Mouse (Mus musculus): ENCODE measurements around the gene Hectd3. TPM values are rescaled to one million over a fixed set of nuclear protein-coding genes. Genes with fewer than 3 reads are reported as not detected.

Gene Hectd3
- total and polyA plus RNA-seq, 3 experiments = 6.6 to 8.6 (median 7.8) TPM

- peak; percentile 33 for DNase-seq (ENCODE audit: extremely low read depth)
- Histone ChIP-seq H3K27me3 (replicated peaks) (no peaks in the 10 kb centered on the region), H3K9me3 (replicated peaks; ENCODE audit: low read length) (no peaks in the 10 kb centered on the region), H3K4me2 (ENCODE audit: insufficient read depth, low read depth, poor library complexity, severe bottlenecking) (no peak overlapping the region), H3K36me3 (replicated peaks in 1 of 2; ENCODE audit: control insufficient read depth in 1 of 2, insufficient read depth in 1 of 2, low read length in 1 of 2) (peaks cover 22 to 78% of the 10 kb centered on the region in 2 experiments), H3K27ac (ENCODE audit: insufficient read depth, low read depth) (no peak overlapping the region), H3K79me2 (replicated peaks; ENCODE audit: control insufficient read depth, extremely low read depth, insufficient read depth, poor library complexity, severe bottlenecking) (peaks cover 5% of the 10 kb centered on the region; the same call in 1 of the 2 replicates), H3K9ac (ENCODE audit: insufficient read depth, low read depth) (no peak overlapping the region), H3K4me3 (replicated peaks in 1 of 3; ENCODE audit: low read depth in 2 of 3, low read length in 2 of 3, poor library complexity in 1 of 3) (no peak overlapping the region), H3K4me1 (ENCODE audit: control insufficient read depth in 1 of 2, insufficient read depth in 2 of 2) (no peaks in the 10 kb centered on the region)
- dilution Hi-C loops (cut with MboI; ENCODE audit: extremely low pct_ligation_motif_present, extremely low pct_unique_long_range_greater_than_20kb, low sequenced_read_pairs) = no loop called here
- TF ChIP-seq CTCF (conservative IDR thresholded peaks at IDR 0.05 in 1 of 2, IDR thresholded peaks at IDR 0.05 in 1 of 2; ENCODE audit: low read depth in 2 of 2, low read length in 2 of 2) (peak in 1 of 2 experiments; percentile 61; a peak in 2 of 4 replicates), NRF1 (IDR thresholded peaks at IDR 0.05; ENCODE audit: low read depth, low read length) (no peak), RAD21 (IDR thresholded peaks at IDR 0.05; ENCODE audit: low read depth, low read length) (peak; percentile 44)
- in situ Hi-C loops (cut with MboI; ENCODE audit: low pct_ligation_motif_present, low pct_unique_long_range_greater_than_20kb, low sequenced_read_pairs) = no loop called here
These were observed 36.0 kb downstream of the Hectd3 start for GRCm38 (mm10) chr4:117031105-117031504.

- no peak overlapping the region for H3K4me2 ChIP-seq (ENCODE audit: insufficient read depth, low read depth, poor library complexity, severe bottlenecking)
- in situ Hi-C loops (cut with MboI; ENCODE audit: low pct_ligation_motif_present, low pct_unique_long_range_greater_than_20kb, low sequenced_read_pairs) = no loop called here
- dilution Hi-C loops (cut with MboI; ENCODE audit: extremely low pct_ligation_motif_present, extremely low pct_unique_long_range_greater_than_20kb, low sequenced_read_pairs) = no loop called here
- H3K27ac ChIP-seq (ENCODE audit: insufficient read depth, low read depth) = no peak overlapping the region
- H3K4me3 ChIP-seq (replicated peaks in 1 of 3; ENCODE audit: low read depth in 2 of 3, low read length in 2 of 3, poor library complexity in 1 of 3) = no peak overlapping the region
- H3K27me3 ChIP-seq (replicated peaks) = no peaks in the 10 kb centered on the region
- 0 out of 4 replicates have a peak, but pooled peaks cover 0 to 2% of the 10 kb centered on the region in 2 experiments for H3K4me1 ChIP-seq (ENCODE audit: control insufficient read depth in 1 of 2, insufficient read depth in 2 of 2)
- peaks cover 3% of the 10 kb centered on the region for H3K79me2 ChIP-seq (replicated peaks; ENCODE audit: control insufficient read depth, extremely low read depth, insufficient read depth, poor library complexity, severe bottlenecking)
- no peaks in the 10 kb centered on the region for H3K9me3 ChIP-seq (replicated peaks; ENCODE audit: low read length)
- no peak for DNase-seq (ENCODE audit: extremely low read depth)
- no peak overlapping the region for H3K9ac ChIP-seq (ENCODE audit: insufficient read depth, low read depth)
- H3K36me3 ChIP-seq (replicated peaks in 1 of 2; ENCODE audit: control insufficient read depth in 1 of 2, insufficient read depth in 1 of 2, low read length in 1 of 2) = peaks cover 19 to 78% of the 10 kb centered on the region in 2 experiments
- TF ChIP-seq POLR2A (IDR thresholded peaks at IDR 0.05; ENCODE audit: low read depth, low read length) (no peak), SMC3 (IDR thresholded peaks at IDR 0.05; ENCODE audit: low read depth, low read length) (no peak), TBP (conservative IDR thresholded peaks at IDR 0.05; ENCODE audit: low read depth, low read length) (no peak), MXI1 (IDR thresholded peaks at IDR 0.05; ENCODE audit: low read depth, low read length) (no peak)
These were observed 45.0 kb downstream of the Hectd3 start for GRCm38 (mm10) chr4:117039925-117040687.

- Histone ChIP-seq H3K4me1 (ENCODE audit: control insufficient read depth in 1 of 2, insufficient read depth in 2 of 2) (0 out of 4 replicates have a peak, but pooled peaks cover 0 to 2% of the 10 kb centered on the region in 2 experiments), H3K9ac (ENCODE audit: insufficient read depth, low read depth) (no peak overlapping the region), H3K79me2 (replicated peaks; ENCODE audit: control insufficient read depth, extremely low read depth, insufficient read depth, poor library complexity, severe bottlenecking) (peaks cover 3% of the 10 kb centered on the region), H3K4me2 (ENCODE audit: insufficient read depth, low read depth, poor library complexity, severe bottlenecking) (no peak overlapping the region), H3K4me3 (replicated peaks in 1 of 3; ENCODE audit: low read depth in 2 of 3, low read length in 2 of 3, poor library complexity in 1 of 3) (no peak overlapping the region), H3K36me3 (replicated peaks in 1 of 2; ENCODE audit: control insufficient read depth in 1 of 2, insufficient read depth in 1 of 2, low read length in 1 of 2) (peaks cover 19 to 75% of the 10 kb centered on the region in 2 experiments), H3K27ac (ENCODE audit: insufficient read depth, low read depth) (no peak overlapping the region), H3K27me3 (replicated peaks) (no peaks in the 10 kb centered on the region), H3K9me3 (replicated peaks; ENCODE audit: low read length) (no peaks in the 10 kb centered on the region)
- dilution Hi-C loops (cut with MboI; ENCODE audit: extremely low pct_ligation_motif_present, extremely low pct_unique_long_range_greater_than_20kb, low sequenced_read_pairs) = no loop called here
- TF ChIP-seq ZKSCAN1 (IDR thresholded peaks at IDR 0.05; ENCODE audit: borderline replicate concordance, low read depth, low read length) (no peak), RCOR1 (conservative IDR thresholded peaks at IDR 0.05; ENCODE audit: low read depth, low read length) (no peak), MAX (IDR thresholded peaks at IDR 0.05; ENCODE audit: low read length) (no peak)
- DNase-seq (ENCODE audit: extremely low read depth) = no peak
- in situ Hi-C loops (cut with MboI; ENCODE audit: low pct_ligation_motif_present, low pct_unique_long_range_greater_than_20kb, low sequenced_read_pairs) = no loop called here
These were observed 45.7 kb downstream of the Hectd3 start for GRCm38 (mm10) chr4:117040791-117041190.

All from CH12.LX (cell line).